Mouse (Mus musculus): ENCODE results near the gene Ift74. TPM values are rescaled to one million over a fixed set of nuclear protein-coding genes. Genes with fewer than 3 reads are reported as not detected.

Ift74 gene
- polyA plus RNA-seq, 1 experiment, result 36.1 TPM

DNA sequence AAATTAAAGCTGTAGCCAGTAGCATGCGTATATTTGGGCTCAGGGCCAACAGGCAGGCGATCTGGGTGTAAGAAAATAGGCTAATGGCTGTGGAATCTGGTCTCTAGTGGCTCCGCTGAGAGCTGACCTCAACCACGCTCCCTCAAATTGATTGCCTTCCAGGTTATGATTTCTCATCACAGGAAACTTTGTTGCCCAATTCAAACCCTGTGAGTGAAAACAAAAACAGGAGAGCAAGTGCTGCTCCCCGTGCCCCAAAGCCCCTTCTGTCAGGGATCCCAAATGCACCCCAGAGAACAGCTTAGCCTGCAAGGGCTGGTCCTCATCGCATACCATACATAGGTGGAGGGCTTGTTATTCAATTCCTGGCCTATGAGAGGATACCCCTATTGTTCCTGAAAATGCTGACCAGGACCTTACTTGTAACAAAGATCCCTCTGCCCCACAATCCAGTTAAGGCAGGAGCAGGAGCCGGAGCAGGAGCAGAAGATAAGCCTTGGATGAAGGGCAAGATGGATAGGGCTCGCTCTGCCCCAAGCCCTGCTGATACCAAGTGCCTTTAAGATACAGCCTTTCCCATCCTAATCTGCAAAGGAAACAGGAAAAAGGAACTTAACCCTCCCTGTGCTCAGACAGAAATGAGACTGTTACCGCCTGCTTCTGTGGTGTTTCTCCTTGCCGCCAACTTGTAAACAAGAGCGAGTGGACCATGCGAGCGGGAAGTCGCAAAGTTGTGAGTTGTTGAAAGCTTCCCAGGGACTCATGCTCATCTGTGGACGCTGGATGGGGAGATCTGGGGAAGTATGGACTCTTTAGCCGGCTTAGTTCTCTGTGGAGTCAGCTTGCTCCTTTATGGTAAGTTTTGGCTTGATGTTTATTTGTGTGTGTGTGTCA is 124.8 kb downstream of the Ift74 start, which contains the start of gene Tek:
Gene Tek (plus strand): TSS at position 452 of the 894 bp plus-strand sequence.
- Histone ChIP-seq H3K4me3 (ENCODE audit: insufficient read depth, low read length) (no peak within 1 kb of the TSS), H3K27ac (ENCODE audit: insufficient read depth, low read length) (no peak within 1 kb of the TSS), H3K4me1 (ENCODE audit: control insufficient read depth, insufficient read depth, low read length) (no peaks in the 10 kb centered on the region)
- TF ChIP-seq POLR2A (IDR thresholded peaks at IDR 0.05; ENCODE audit: low read depth, low read length) (no peak), CTCF (IDR thresholded peaks at IDR 0.05; ENCODE audit: borderline replicate concordance, insufficient read depth, low read length) (no peak)

DNA sequence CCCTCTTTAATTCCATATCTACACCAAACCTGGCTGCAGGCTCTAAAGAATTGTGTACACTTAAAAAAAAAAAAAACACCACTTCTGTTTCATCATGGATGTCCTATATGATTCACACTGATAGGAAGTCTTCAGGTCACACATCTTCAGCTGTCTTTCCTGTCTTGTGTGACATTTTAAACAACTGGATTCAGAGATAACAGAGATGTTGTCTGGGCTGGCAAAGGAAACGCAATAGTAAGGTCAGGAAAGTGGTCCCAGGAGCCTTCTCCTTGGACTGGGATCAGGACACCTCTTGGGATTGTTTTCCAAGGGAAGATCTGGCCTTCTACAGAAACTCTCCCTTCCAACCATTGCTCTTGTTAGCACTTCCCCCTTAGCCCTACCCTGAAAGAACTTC is 127.5 kb downstream of the Ift74 start:
- no peak for TF ChIP-seq POLR2A (IDR thresholded peaks at IDR 0.05; ENCODE audit: low read depth, low read length)
- TF ChIP-seq CTCF (IDR thresholded peaks at IDR 0.05; ENCODE audit: borderline replicate concordance, insufficient read depth, low read length), result no peak
- H3K4me3 ChIP-seq (ENCODE audit: insufficient read depth, low read length), result no peak overlapping the region

More for the DNA sequence above, 127.5 kb downstream of the Ift74 start:
- H3K27ac ChIP-seq (ENCODE audit: insufficient read depth, low read length), result no peak overlapping the region
- H3K4me1 ChIP-seq (ENCODE audit: control insufficient read depth, insufficient read depth, low read length), result no peaks in the 10 kb centered on the region

Other genes starting within 250 kb of the Ift74 start
- not detected in 2 replicates for gene Gm10306, start 57.9 kb upstream of the Ift74 start, polyA plus RNA-seq (2011; ENCODE audit: insufficient read length, low read depth, missing spikeins)
- gene Caap1, start 57.7 kb upstream of the Ift74 start, polyA plus RNA-seq (2011; ENCODE audit: insufficient read length, low read depth, missing spikeins), result 11.8 and 13.7 TPM in 2 replicates
- 115 and 153 TPM in 2 replicates for gene Plaa, start 11.2 kb upstream of the Ift74 start, polyA plus RNA-seq (2011; ENCODE audit: insufficient read length, low read depth, missing spikeins)
- not detected in 2 replicates for gene Lrrc19, start 35.7 kb downstream of the Ift74 start, polyA plus RNA-seq (2011; ENCODE audit: insufficient read length, low read depth, missing spikeins)
- 0.22 and 0.83 TPM in 2 replicates for gene Tek, start 124.8 kb downstream of the Ift74 start, polyA plus RNA-seq (2011; ENCODE audit: insufficient read length, low read depth, missing spikeins)